Mouse (Mus musculus) testis, adult 2 months (tissue): ENCODE measurements around the gene Serpina5.

ENCODE experiments used
- CTCF ChIP-seq: fragments of 200-500 bp; IDR thresholded peaks from 2 replicates; pipeline ENCODE4 v1.5.1; 2012; ENCODE audit warnings: low read depth, mild to moderate bottlenecking, inconsistent platforms, low read length, moderate library complexity; ENCODE audit not compliant: control insufficient read depth, insufficient read depth, insufficient replicate concordance
- POLR2A ChIP-seq: fragments of 200-500 bp; IDR thresholded peaks from 2 replicates; pipeline ENCODE4 v1.6.1; 2012; ENCODE audit warnings: low read depth, mild to moderate bottlenecking, inconsistent platforms, low read length, moderate library complexity; ENCODE audit not compliant: control insufficient read depth

DNA sequence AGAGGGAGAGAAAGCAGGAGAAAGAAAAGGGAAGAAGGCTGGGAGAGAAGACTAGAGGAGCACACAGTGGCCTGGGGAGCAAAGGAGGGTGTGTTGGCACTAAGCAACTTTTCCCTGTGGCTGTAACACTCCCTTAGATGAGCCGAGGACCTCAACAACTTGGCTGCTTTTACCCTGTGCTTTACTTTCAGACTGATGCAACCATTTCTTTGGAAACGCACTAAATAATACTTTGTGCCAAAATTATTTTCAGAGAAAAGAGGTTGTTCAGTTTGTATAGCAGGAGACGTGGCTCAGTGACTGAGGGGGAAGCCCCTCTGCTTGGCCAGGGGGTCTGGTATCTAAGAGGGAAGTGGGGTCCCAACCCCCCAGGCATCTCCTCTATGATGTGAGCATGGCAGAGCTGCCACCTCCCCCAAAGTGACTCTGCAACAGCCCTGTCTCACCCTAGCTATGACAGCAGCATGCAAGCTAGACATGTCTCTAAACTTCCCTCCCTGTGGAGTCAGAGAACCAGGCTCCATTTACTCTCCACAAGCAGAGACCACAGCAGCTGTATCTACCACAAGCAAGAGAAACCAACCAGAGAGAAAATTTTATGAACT is 52.2 kb downstream of the Serpina5 start:
- TF ChIP-seq CTCF (no peak), POLR2A (no peak)
